Mouse (Mus musculus): ENCODE results near the gene Mllt6.

DNA sequence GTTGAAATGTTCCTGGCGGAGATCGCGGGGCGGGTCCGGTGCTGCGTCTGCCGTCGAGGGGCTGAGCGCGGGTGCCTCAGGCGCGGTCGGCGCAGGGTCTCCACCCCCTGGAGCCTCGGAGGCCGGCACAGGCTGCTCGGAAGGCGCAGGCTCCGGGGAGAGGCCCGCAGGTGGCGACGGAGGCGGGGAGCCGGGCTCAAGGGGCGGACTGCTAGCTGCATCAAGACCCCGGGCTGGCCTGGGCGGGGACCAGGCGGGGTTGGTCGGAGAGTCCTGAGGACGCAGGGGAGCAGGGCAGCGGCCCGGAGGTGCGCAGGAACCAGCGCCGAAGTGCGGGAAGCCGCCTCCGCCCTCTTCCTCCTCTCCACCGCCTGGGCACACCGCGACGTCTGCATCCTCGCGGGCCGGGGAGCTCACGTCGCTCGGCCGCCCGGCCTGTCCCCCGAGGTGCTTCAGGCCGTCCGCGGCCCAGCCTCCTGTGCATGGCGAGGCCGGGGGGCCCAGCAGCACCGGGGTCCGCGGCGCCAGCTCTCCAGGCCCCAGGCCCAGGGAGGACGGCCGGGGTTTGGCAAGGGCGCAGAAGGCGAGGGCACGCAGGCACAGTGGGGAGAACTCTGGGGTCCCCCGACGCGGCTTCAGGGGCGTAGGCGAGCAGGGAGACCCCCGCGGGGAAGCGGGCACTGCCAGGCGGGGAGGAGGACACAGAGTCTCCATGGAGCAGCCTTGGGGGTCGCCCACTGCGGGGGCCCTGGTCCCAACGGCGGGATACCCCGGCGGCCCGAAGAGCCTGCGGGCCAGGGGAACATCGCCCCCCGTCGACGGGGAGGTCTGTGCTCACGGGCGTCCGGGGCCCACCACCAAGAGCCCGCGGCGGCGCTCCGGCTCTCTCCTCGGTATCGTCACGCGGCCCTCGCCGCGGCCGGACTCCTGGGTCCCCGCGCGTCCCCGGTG, 34.4 kb upstream of the Mllt6 start:
- TF ChIP-seq POLR2A (IDR thresholded peaks at IDR 0.05; ENCODE audit: insufficient read length, low read depth) (no peak), E2F4 (IDR thresholded peaks at IDR 0.05; ENCODE audit: insufficient read depth) (no peak)
